Mouse (Mus musculus) right cerebral cortex, postnatal 25 days (tissue): Measurements from ENCODE around the gene Tspear.

Source experiments
- DNase-seq: peaks from one replicate; pipeline ENCODE4 v3.0.0; 2022

The Tspear gene

GRCm38 (mm10) chr10:77882553-77882952 lies 196.2 kb downstream of the Tspear start:
- no peak for DNase-seq

- DNase-seq = no peak
Observed at GRCm38 (mm10) chr10:77886007-77886747, 199.8 kb downstream of the Tspear start.

- DNase-seq = no peak
Observed at GRCm38 (mm10) chr10:77890987-77891565, 204.7 kb downstream of the Tspear start.

GRCm38 (mm10) chr10:77895562-77895961 lies 209.2 kb downstream of the Tspear start:
- DNase-seq = no peak

GRCm38 (mm10) chr10:77900126-77900525 lies 213.8 kb downstream of the Tspear start:
- no peak for DNase-seq

- no peak for DNase-seq
Observed at GRCm38 (mm10) chr10:77900903-77901818, 214.8 kb downstream of the Tspear start.

- DNase-seq = no peak
Observed at GRCm38 (mm10) chr10:77901871-77902210, 215.5 kb downstream of the Tspear start.

GRCm38 (mm10) chr10:77902211-77902893 lies 216.0 kb downstream of the Tspear start, which contains the start of gene Lrrc3:
Lrrc3 (minus strand) TSS chr10:77902536.
- DNase-seq = peak; percentile 72

- DNase-seq = peak; percentile 69
Observed at GRCm38 (mm10) chr10:77902894-77903715, 216.7 kb downstream of the Tspear start.

GRCm38 (mm10) chr10:77912605-77913004 lies 226.2 kb downstream of the Tspear start:
- DNase-seq = no peak

GRCm38 (mm10) chr10:77913292-77913691 lies 226.9 kb downstream of the Tspear start:
- no peak for DNase-seq

GRCm38 (mm10) chr10:77916636-77917335 lies 230.4 kb downstream of the Tspear start:
- no peak for DNase-seq

- DNase-seq = peak; percentile 32
Observed at GRCm38 (mm10) chr10:77921009-77921408, 234.6 kb downstream of the Tspear start.

- no peak for DNase-seq
Observed at GRCm38 (mm10) chr10:77922681-77923080, 236.3 kb downstream of the Tspear start.

GRCm38 (mm10) chr10:77926140-77926539 lies 239.8 kb downstream of the Tspear start:
- DNase-seq = no peak

GRCm38 (mm10) chr10:77927375-77927774 lies 241.0 kb downstream of the Tspear start:
- DNase-seq = no peak
